Mouse (Mus musculus) liver, postnatal 0 days (tissue): ENCODE measurements around the gene Rac3. TPM values are rescaled to one million over a fixed set of nuclear protein-coding genes. Genes with fewer than 3 reads are reported as not detected.

ENCODE experiments used
- ATAC-seq: fragments of 200-750 bp; cut with Nextera tagmentation; 2 replicates; pipeline ENCODE4 v1.8.0; 2017; ENCODE audit warnings: mild to moderate bottlenecking, moderate library complexity
- DNase-seq: peaks from one replicate; pipeline ENCODE4 v3.0.0-alpha.2; 2016
- H3K27ac ChIP-seq: fragments of 300-500 bp; sonication (generic); 2 replicates; pipeline ENCODE4 v1.5.1; 2014; ENCODE audit warnings: antibody characterized with exemption, moderate library complexity, mild to moderate bottlenecking, low read depth
- H3K27me3 ChIP-seq: fragments of 300-500 bp; sonication (generic); 2 replicates; pipeline ENCODE4 v1.6.1; 2014; ENCODE audit warnings: low read length, control low read depth, mixed read lengths; ENCODE audit not compliant: insufficient read depth
- H3K36me3 ChIP-seq: fragments of 300-500 bp; sonication (generic); replicated peaks from 2 replicates; pipeline ENCODE4 v1.6.1; 2014; ENCODE audit warnings: mild to moderate bottlenecking, control low read depth, low read length, moderate library complexity, mixed read lengths; ENCODE audit not compliant: insufficient read depth
- H3K4me1 ChIP-seq: fragments of 300-500 bp; sonication (generic); 2 replicates; pipeline ENCODE4 v1.6.1; 2014; ENCODE audit warnings: antibody characterized with exemption, mild to moderate bottlenecking, control low read depth; ENCODE audit not compliant: insufficient read depth
- H3K4me2 ChIP-seq: fragments of 300-500 bp; sonication (generic); 2 replicates; pipeline ENCODE4 v1.6.1; 2014; ENCODE audit warnings: low read depth, mild to moderate bottlenecking, low read length, moderate library complexity, mixed read lengths
- H3K4me3 ChIP-seq: fragments of 300-500 bp; sonication (generic); 2 replicates; pipeline ENCODE4 v1.5.1; 2014; ENCODE audit warnings: low read depth, low read length
- H3K9ac ChIP-seq: fragments of 300-500 bp; sonication (generic); replicated peaks from 2 replicates; pipeline ENCODE4 v1.6.1; 2014; ENCODE audit warnings: mild to moderate bottlenecking, moderate library complexity
- H3K9me3 ChIP-seq: fragments of 300-500 bp; sonication (generic); 2 replicates; pipeline ENCODE4 v1.6.1; 2016; ENCODE audit warnings: mild to moderate bottlenecking, control low read depth, low read length, mixed read lengths
- CTCF ChIP-seq: sonication (generic); IDR thresholded peaks from 2 replicates; pipeline ENCODE4 v1.5.1; 2016; ENCODE audit warnings: antibody characterized with exemption, low read depth
- EP300 ChIP-seq: IDR thresholded peaks from 2 replicates; pipeline ENCODE4 v1.6.1; 2016; ENCODE audit warnings: antibody characterized with exemption, low read depth, mild to moderate bottlenecking
- WGBS: fragments of 180-500 bp; shearing (Covaris S2); extraction: QIAGEN DNeasy Blood & Tissue Kit; methylation state at CpG from one replicate; pipeline ENCODE4 v1.1.7; 2014; ENCODE audit not compliant: insufficient replicate concordance; 5-methylcytosine and 5-hydroxymethylcytosine counted together
- polyA plus RNA-seq: library from polyadenylated mRNA; unstranded; fragments of >200 nt; fragmentation: Nextera tagmentation; extraction: Ambion mirVana; gene quantifications from 2 replicates; pipeline ENCODE4 v1.2.1, GENCODE M21; 2015

Rac3 gene
- polyA plus RNA-seq, 1 experiment from 2014 or later: 0.36 TPM

GRCm38 (mm10) chr11:120715131-120715530 lies 6.1 kb upstream of the Rac3 start:
- Histone ChIP-seq H3K9ac (no peak overlapping the region), H3K9me3 (no peaks in the 10 kb centered on the region), H3K36me3 (peaks cover 17% of the 10 kb centered on the region), H3K4me2 (no peak overlapping the region), H3K4me1 (peaks cover 15% of the 10 kb centered on the region), H3K27ac (no peak overlapping the region), H3K27me3 (no peaks in the 10 kb centered on the region), H3K4me3 (no peak overlapping the region)
- ATAC-seq (no peak), DNase-seq (no peak)
- TF ChIP-seq CTCF (no peak), EP300 (no peak)
- 81% methylated on average over 9 of the region's 9 CpGs for WGBS

GRCm38 (mm10) chr11:120719242-120719641 lies 2.0 kb upstream of the Rac3 start:
- no peak overlapping the region for H3K4me3 ChIP-seq
- peaks cover 13% of the 10 kb centered on the region for H3K36me3 ChIP-seq
- DNase-seq: no peak
- no peaks in the 10 kb centered on the region for H3K9me3 ChIP-seq
- no peak for ATAC-seq
- H3K9ac ChIP-seq: no peak overlapping the region
- TF ChIP-seq EP300 (no peak), CTCF (no peak)
- H3K4me1 ChIP-seq: peaks cover 22% of the 10 kb centered on the region
- H3K27me3 ChIP-seq: peaks cover 24% of the 10 kb centered on the region
- no peak overlapping the region for H3K27ac ChIP-seq
- 80% methylated on average over 9 of the region's 9 CpGs for WGBS
- H3K4me2 ChIP-seq: no peak overlapping the region

GRCm38 (mm10) chr11:120719841-120720376 lies 1.4 kb upstream of the Rac3 start:
- peaks cover 17% of the 10 kb centered on the region for H3K4me1 ChIP-seq
- TF ChIP-seq EP300: no peak
- TF ChIP-seq CTCF: no peak
- no peak overlapping the region for H3K9ac ChIP-seq
- ATAC-seq (no peak), DNase-seq (no peak)
- peaks cover 13% of the 10 kb centered on the region for H3K36me3 ChIP-seq
- no peak overlapping the region for H3K4me2 ChIP-seq
- H3K9me3 ChIP-seq: no peaks in the 10 kb centered on the region
- peaks cover 24% of the 10 kb centered on the region for H3K27me3 ChIP-seq
- 86% methylated on average over 13 of the region's 13 CpGs for WGBS
- H3K27ac ChIP-seq: no peak overlapping the region
- H3K4me3 ChIP-seq: no peak overlapping the region

GRCm38 (mm10) chr11:120720450-120720849 lies 820 bp upstream of the Rac3 start:
- no peaks in the 10 kb centered on the region for H3K9me3 ChIP-seq
- 0 out of 2 replicates have a peak overlapping the region, but pooled peaks have one; percentile 50 for H3K4me3 ChIP-seq
- ATAC-seq: peak; percentile 63
- peaks cover 17% of the 10 kb centered on the region for H3K4me1 ChIP-seq
- DNase-seq: peak; percentile 93
- peaks cover 24% of the 10 kb centered on the region for H3K27me3 ChIP-seq
- TF ChIP-seq EP300 (no peak), CTCF (peak; percentile 96)
- H3K4me2 ChIP-seq: peak overlapping the region; percentile 83
- H3K9ac ChIP-seq: 0 out of 2 replicates have a peak overlapping the region, but pooled peaks have one; percentile 21
- no peak overlapping the region for H3K27ac ChIP-seq
- peaks cover 14% of the 10 kb centered on the region for H3K36me3 ChIP-seq
- 8% methylated on average over 17 of the region's 17 CpGs for WGBS

GRCm38 (mm10) chr11:120722067-120722630 lies 879 bp downstream of the Rac3 start:
- TF ChIP-seq EP300: no peak
- TF ChIP-seq CTCF: 0 out of 2 replicates have a peak, but pooled peaks have one; percentile 9
- Histone ChIP-seq H3K36me3 (peaks cover 15% of the 10 kb centered on the region), H3K4me3 (peak overlapping the region; percentile 50), H3K9me3 (no peaks in the 10 kb centered on the region), H3K4me2 (peak overlapping the region; percentile 83), H3K27me3 (peaks cover 24% of the 10 kb centered on the region), H3K27ac (no peak overlapping the region), H3K4me1 (peaks cover 30% of the 10 kb centered on the region), H3K9ac (0 out of 2 replicates have a peak overlapping the region, but pooled peaks have one; percentile 48)
- ATAC-seq: no peak
- DNase-seq: no peak
- 22% methylated on average over 21 of the region's 21 CpGs for WGBS

DNA sequence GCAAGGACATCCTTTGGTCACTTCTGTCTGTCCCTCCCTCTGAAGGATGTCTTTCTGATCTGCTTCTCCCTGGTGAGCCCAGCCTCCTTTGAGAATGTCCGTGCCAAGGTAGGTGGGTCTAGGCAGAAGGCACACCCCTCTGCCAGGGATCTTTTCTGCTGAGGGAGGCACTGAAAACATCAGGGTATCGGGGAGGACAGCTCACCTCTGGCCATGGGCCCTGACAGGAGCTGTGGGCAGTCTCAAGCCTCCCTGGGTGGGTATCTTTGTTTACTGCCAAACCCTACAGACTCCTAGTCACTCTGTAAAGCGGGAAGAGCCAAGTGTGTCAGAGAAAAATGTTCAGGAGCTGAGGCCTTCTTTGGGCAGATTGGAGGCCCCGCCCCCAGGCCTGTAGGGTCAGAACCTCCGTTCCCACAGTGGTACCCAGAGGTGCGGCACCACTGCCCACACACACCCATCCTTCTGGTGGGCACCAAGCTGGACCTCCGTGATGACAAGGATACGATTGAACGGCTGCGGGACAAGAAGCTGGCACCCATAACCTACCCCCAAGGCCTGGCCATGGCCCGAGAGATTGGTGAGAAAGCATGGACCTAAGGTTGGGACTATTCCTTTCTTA lies 1.6 kb downstream of the Rac3 start:
- DNase-seq (no peak), ATAC-seq (no peak)
- no peak for TF ChIP-seq EP300
- TF ChIP-seq CTCF: no peak
- H3K27me3 ChIP-seq: peaks cover 24% of the 10 kb centered on the region
- no peak overlapping the region for H3K4me3 ChIP-seq
- 79% methylated on average over 11 of the region's 11 CpGs for WGBS
- no peak overlapping the region for H3K9ac ChIP-seq
- H3K4me1 ChIP-seq: peaks cover 30% of the 10 kb centered on the region
- no peaks in the 10 kb centered on the region for H3K9me3 ChIP-seq
- H3K36me3 ChIP-seq: peaks cover 15% of the 10 kb centered on the region
- no peak overlapping the region for H3K27ac ChIP-seq
- H3K4me2 ChIP-seq: no peak overlapping the region
